Mouse (Mus musculus) central nervous system, embryonic 14 days (tissue): ENCODE data around the gene Eps8l1. TPM values are rescaled to one million over a fixed set of nuclear protein-coding genes. Genes with fewer than 3 reads are reported as not detected.

Experiments
- polyA plus RNA-seq: library from polyadenylated mRNA; depleted of rRNA; stranded (reverse); fragments of >200 nt; gene quantifications from 2 replicates; pipeline ENCODE4 v1.2.3, GENCODE M21; 2012; rRNA removed

Gene Eps8l1
- polyA plus RNA-seq = 3.0 and 5.5 TPM in 2 replicates

DNA sequence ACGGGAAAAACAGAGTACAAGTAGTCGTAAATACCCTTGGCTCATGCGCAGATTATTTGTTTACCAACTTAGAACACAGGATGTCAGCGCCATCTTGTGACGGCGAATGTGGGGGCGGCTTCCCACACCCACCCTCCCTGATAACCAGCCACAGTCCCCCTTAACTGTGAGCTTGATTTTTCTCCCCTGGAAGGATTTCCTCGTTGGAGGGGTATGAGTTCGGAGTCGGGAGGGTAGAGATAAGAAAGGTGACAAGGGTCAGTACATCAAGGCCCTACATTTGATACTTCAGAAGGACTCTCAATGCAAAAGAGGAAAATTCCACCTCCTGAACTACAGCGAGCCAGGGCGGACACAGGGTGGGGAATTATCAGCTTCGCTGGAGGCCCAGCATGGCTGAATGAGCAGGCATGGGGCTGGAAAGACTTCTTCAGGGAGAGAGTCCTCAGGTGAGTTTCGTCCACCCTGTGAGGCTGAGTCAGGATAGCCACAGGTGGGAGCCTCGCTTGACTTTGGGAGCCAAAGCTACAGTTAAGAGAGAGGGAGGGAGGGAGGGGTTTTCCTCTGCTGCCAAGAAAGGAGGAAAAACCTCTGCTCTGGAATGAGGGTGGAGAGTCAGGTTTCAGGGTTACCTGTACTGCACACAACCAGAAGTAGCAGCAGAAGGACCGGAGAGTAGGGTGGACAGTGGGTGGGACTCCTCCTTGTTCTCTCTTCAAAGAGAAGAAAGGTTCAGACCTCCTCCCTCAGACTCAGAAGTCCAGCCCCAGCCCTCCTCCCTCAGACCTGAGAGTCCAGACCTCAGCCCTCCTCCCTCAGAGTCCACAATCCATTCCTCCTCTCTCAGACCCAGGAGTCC lies at the start of gene Eps8l1:
Gene Eps8l1, plus strand, starts transcription at position 99 of the 859 bp plus-strand sequence.

DNA sequence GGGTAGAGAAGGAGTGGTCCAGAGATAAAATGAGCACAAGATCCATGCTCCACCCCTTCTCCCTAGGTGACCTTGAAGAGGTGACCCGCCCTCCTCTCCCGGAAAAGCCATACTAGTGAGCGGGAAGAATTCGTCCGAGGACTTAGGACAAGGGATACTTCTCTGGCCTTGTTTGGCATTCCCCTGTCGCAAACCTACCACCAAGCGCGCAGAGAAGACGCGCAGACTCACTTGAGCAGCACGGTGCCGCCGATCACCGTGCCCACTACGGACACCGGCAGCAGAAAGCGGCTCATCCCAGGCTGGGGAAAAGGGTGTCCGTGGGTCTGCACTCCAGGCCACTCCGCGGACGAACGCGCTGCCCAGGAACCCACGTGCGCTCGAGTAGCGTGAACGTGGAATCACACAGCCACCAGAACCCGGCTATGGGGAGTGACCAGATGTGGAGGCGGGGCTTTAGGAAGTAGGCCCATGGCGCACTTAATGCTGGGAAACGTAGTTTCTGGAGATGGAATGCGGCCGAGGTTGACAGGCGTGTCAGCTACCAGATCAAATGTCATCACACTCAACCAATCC lies 15.2 kb upstream of the Eps8l1 start, which contains the start of gene Rdh13:
Gene Rdh13, minus strand, starts transcription at position 434 of the 576 bp plus-strand sequence.

DNA sequence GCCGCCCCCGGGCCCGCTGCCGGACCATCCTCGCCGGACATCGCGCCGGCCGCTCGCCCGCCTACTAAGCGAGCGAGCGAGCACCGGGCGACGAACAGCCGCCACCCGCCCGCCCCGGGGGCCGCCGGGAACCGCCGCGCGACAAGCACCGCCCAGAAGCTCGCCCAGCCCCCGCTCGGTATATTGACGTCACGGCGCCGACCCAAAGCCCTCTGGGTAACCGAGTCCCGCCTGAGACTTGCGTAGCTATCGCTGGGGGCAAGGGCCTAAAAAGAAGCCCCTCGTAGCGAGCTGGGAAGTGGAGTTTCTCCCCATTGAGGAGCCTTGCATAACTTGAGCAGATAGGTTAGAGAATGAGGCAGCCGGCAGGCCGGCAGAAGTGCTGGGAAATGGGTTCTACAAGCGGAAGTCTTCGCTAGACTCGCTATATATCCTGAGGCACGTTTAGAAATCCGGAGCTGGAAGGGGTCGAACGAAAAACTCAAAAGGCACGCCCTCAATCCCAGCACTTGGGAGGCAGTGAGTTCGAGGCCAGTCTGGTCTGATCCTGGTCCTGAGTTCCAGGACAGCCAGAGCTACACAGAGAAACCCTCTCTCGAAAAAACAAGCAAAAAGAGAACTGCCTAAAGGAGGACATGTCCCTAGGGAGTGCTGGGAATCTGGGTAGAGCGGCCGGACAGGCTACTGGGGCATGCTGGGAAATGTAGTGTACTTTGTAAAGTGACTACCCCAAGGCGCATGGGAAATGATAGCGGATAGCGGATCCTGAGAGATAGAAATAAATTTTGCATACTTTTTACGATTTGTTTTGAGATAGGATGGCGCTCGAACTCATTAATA lies 41.3 kb downstream of the Eps8l1 start, which contains the start of gene Ppp1r12c:
Gene Ppp1r12c, minus strand, starts transcription at position 123 of the 840 bp plus-strand sequence.

DNA sequence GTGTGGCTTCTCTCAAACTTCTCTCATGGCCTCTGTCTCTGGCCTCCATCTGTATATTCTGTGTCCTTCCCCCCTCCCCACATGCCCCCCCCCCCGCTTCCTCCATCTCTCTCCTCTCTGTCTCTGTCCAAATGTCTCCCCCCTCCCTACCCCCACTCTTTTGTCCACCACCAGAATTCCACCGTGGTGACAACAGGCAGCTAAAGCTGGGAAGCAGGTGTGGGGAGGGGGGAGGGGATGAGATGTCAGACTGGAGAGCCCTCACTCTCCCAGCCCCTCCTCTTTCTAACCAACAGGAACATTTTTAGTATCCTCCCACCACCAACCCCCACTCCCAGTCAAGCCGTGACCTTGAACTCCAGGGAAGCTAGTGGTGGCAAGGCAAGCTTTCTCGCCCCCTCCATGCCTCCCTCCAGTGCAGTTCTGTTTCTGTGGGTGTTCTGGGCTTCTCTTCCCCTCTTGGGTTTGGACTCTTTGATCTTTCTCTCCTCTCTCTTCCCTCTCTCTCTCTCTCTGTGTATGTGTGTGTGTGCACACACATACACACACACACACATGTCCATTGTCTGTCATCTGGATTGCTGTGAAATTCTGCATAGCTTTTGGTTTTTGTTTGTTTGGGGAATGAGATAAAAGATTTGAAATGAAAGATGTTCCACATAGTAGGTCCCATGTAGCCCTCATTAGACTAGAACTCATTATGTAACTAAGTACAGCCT lies 56.0 kb downstream of the Eps8l1 start, which contains the start of gene Tnnt1:
Gene Tnnt1, minus strand, starts transcription at position 51 of the 719 bp plus-strand sequence.

DNA sequence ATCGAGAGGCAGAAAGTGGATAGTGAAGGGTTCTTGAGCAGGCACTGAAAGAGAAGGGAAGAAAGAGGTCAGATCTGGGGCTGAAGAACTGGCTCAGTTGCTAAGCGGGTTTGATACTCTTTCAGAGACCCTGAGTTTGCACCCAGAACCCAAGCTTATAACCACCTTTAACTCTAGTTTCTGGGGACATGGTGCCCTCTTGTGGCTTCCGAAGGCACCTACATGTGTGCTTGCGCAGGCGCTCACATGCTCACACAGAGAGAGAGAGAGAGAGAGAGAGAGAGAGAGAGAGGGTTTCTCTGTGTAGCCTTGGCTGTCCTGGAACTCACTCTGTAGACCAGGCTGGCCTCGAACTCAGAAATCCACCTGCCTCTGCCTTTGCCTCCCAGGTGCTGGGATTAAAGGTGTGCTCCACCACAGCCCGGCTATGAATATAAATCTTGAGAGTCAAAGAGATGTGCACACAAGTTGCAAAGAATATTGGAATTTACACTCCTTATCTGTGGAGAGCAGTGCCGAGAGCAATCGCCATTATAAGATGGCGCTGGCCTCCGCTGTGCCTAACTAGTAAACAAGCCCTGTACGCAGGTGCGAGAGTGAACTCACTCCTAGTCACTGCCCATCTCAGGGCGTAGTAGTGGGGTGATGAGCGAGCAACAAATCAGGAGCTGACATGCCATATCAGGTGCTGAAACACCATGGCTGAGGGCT lies 63.9 kb downstream of the Eps8l1 start, which contains the start of gene Tnni3:
Gene Tnni3, minus strand, starts transcription at position 18 of the 711 bp plus-strand sequence.

Other genes starting within 250 kb of the Eps8l1 start
- 0.02 TPM in 1 of 2 replicates, not detected in the other for gene Lilra5, start 222.9 kb upstream of the Eps8l1 start, polyA plus RNA-seq
- not detected in 2 replicates for gene Ncr1, start 123.0 kb upstream of the Eps8l1 start, polyA plus RNA-seq
- 0.03 and 0.07 TPM in 2 replicates for gene Gp6, start 62.9 kb upstream of the Eps8l1 start, polyA plus RNA-seq
- gene Rdh13, start 15.0 kb upstream of the Eps8l1 start, polyA plus RNA-seq = 31.2 and 34.3 TPM in 2 replicates
- 97.6 and 105 TPM in 2 replicates for gene Ppp1r12c, start 41.0 kb downstream of the Eps8l1 start, polyA plus RNA-seq
- gene Tnnt1, start 55.7 kb downstream of the Eps8l1 start, polyA plus RNA-seq = 3.6 and 45.1 TPM in 2 replicates
- gene Tnni3, start 63.6 kb downstream of the Eps8l1 start, polyA plus RNA-seq = 6.4 and 7.6 TPM in 2 replicates
- 6.0 and 6.2 TPM in 2 replicates for gene Dnaaf3, start 71.8 kb downstream of the Eps8l1 start, polyA plus RNA-seq
- 74.4 and 85.2 TPM in 2 replicates for gene Syt5, start 86.9 kb downstream of the Eps8l1 start, polyA plus RNA-seq
- 0.98 and 1.2 TPM in 2 replicates for gene Ptprh, start 143.4 kb downstream of the Eps8l1 start, polyA plus RNA-seq
- 59.1 and 59.5 TPM in 2 replicates for gene Tmem86b, start 170.7 kb downstream of the Eps8l1 start, polyA plus RNA-seq
- 110 and 116 TPM in 2 replicates for gene Ppp6r1, start 198.3 kb downstream of the Eps8l1 start, polyA plus RNA-seq
- 75.4 and 76.6 TPM in 2 replicates for gene Hspbp1, start 224.4 kb downstream of the Eps8l1 start, polyA plus RNA-seq
- 107 and 116 TPM in 2 replicates for gene Brsk1, start 229.9 kb downstream of the Eps8l1 start, polyA plus RNA-seq